Mouse (Mus musculus): ENCODE results near the gene Tbc1d30.

DNA sequence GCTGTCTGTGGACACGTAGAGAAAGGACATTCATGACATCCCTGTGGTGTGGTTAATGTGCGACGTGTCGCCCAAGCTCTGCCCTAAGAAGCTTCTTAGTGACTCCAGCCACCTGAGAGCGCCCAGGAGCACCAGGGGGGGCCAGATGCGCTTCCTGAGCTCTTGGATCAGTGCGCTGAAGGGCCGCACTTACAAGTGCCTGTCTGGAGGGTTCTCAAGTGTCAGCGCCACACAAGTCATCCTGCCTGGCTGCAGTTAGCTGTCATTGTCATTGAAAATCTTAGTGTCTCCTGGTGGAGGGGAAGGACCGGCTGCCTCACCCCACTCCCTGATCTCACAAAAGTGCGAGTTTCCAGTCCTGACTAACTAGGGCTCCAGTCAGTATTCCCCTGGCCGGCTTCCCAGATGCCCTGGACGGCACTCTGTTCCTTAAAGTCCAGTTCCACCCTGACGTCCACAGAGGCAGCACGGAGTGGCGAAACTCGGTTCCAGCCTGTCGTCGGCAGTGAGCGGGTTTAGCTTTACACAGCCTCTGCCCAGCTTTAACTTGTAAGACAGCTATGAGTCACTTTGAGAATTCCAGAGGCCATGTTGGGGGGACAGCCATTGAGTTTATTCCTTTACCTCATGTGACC lies 44.6 kb upstream of the Tbc1d30 start:
- no peak for TF ChIP-seq CTCF (IDR thresholded peaks at IDR 0.05; ENCODE audit: low read depth)
- no peak for TF ChIP-seq EP300 (optimal IDR thresholded peaks at IDR 0.05)
